7 mouse cellular contexts compared by ENCODE assay signal in genomic region chr12:104699753-104700152, GRCm38 (mm10). TPM values are rescaled to one million over a fixed set of nuclear protein-coding genes. Genes with fewer than 3 reads are reported as not detected.
DNase-seq lines count a peak whose midpoint lies in the region; ATAC-seq and TF ChIP-seq lines count a peak whose summit lies in the region.

No protein-coding gene starts in this region.

- H3K9me3 ChIP-seq in kidney, embryonic 16.5 days (ENCODE audit: low read length) = no peaks in the 10 kb centered on the region

- WGBS in thymus, adult 2 months = 94% methylated on average over 8 of the region's 8 CpGs
- 19% methylated on average over 8 of the region's 8 CpGs for WGBS in kidney, embryonic 16.5 days

- peak; percentile 22 for DNase-seq in thymus, adult 2 months
- DNase-seq in thymus, adult 18-20 months = no peak
- peak; percentile 33 to 62 for DNase-seq in cerebellum, postnatal 25 days
- DNase-seq in frontal cortex, postnatal 36 days (ENCODE audit: low spot score in 2 of 2) = peak; percentile 20 to 51
- peak; percentile 59 for DNase-seq in lung, postnatal 36 days
- DNase-seq in splenic B cell, adult 2 months (ENCODE audit: low read depth, low spot score) = peak; percentile 6

- TF ChIP-seq CTCF in thymus, adult 2 months (IDR thresholded peaks at IDR 0.05; ENCODE audit: borderline replicate concordance, control insufficient read depth, extremely low read depth, insufficient read depth, low read length, poor library complexity) = peak; percentile 26; the same call in 1 of the 2 replicates

- no peak for TF ChIP-seq POLR2A in thymus, adult 2 months (IDR thresholded peaks at IDR 0.05; ENCODE audit: control insufficient read depth, extremely low read depth, insufficient read depth, low read length, poor library complexity)

- H3K36me3 ChIP-seq in thymus, adult 2 months (ENCODE audit: control insufficient read depth, insufficient read depth, low read length) = peaks cover 83% of the 10 kb centered on the region
- peaks cover 62% of the 10 kb centered on the region for H3K36me3 ChIP-seq in kidney, embryonic 16.5 days (ENCODE audit: insufficient read depth, low read length)
- H3K36me3 ChIP-seq in splenic B cell, adult 2 months (ENCODE audit: control insufficient read depth, insufficient read depth, low read length, poor library complexity, severe bottlenecking) = peaks cover 30% of the 10 kb centered on the region

- no peak overlapping the region for H3K27ac ChIP-seq in thymus, adult 2 months (ENCODE audit: control insufficient read depth, insufficient read depth, low read length)
- no peak overlapping the region for H3K27ac ChIP-seq in kidney, embryonic 16.5 days (ENCODE audit: low read length)

- no peak overlapping the region for H3K9ac ChIP-seq in kidney, embryonic 16.5 days (replicated peaks; ENCODE audit: low read length)

- peak; percentile 88 for ATAC-seq in kidney, embryonic 16.5 days (ENCODE audit: low FRiP score, low TSS enrichment)

- H3K4me3 ChIP-seq in thymus, adult 2 months (ENCODE audit: control insufficient read depth, insufficient read depth, low read length) = no peak overlapping the region
- no peak overlapping the region for H3K4me3 ChIP-seq in kidney, embryonic 16.5 days (ENCODE audit: low read length)

- no peak overlapping the region for H3K4me2 ChIP-seq in kidney, embryonic 16.5 days (replicated peaks; ENCODE audit: low read depth, low read length)

- no peaks in the 10 kb centered on the region for H3K27me3 ChIP-seq in thymus, adult 2 months (ENCODE audit: control insufficient read depth, insufficient read depth, low read length)
- H3K27me3 ChIP-seq in kidney, embryonic 16.5 days (ENCODE audit: insufficient read depth, low read length) = no peaks in the 10 kb centered on the region
- no peaks in the 10 kb centered on the region for H3K27me3 ChIP-seq in splenic B cell, adult 2 months (ENCODE audit: control insufficient read depth, insufficient read depth, low read length, poor library complexity, severe bottlenecking)

- no peaks in the 10 kb centered on the region for H3K4me1 ChIP-seq in thymus, adult 2 months (replicated peaks; ENCODE audit: control insufficient read depth, insufficient read depth, low read length)
- H3K4me1 ChIP-seq in kidney, embryonic 16.5 days (ENCODE audit: insufficient read depth, low read length) = no peaks in the 10 kb centered on the region

RNA-seq across cellular contexts. Expression of gene Dicer1, which starts 52.0 kb away (rescaled TPM):
- 14.8 and 16.9 TPM in 2 replicates for polyA plus RNA-seq in thymus, adult 2 months (2012; rRNA removed)
- polyA plus RNA-seq in kidney, embryonic 16.5 days (2015; fragmentation: Nextera tagmentation; extraction: Ambion mirVana) = 17.4 and 21.1 TPM in 2 replicates

Comparison
In these comparisons a context has a peak if more than half of its experiments do, and no peak if none do; other contexts are left out.
1. DNase-seq: peak in thymus, adult 2 months (single experiment), cerebellum, postnatal 25 days (2 of 2), frontal cortex, postnatal 36 days (2 of 2), lung, postnatal 36 days (single experiment) and splenic B cell, adult 2 months (single experiment); none in thymus, adult 18-20 months (0 of 2).